Mouse (Mus musculus) gastrocnemius, adult 2 months (tissue): ENCODE data around the gene Frmd8. TPM values are rescaled to one million over a fixed set of nuclear protein-coding genes. Genes with fewer than 3 reads are reported as not detected.
A peak's percentile ranks its signal among the peaks of the same experiment; 100 is the strongest.

Source experiments
- DNase-seq: peaks from one replicate; pipeline ENCODE4 v3.0.0; 2022
- H3K27ac ChIP-seq: fragments of 200-600 bp; 2 replicates; pipeline ENCODE4 v1.8.1; 2022; ENCODE audit warnings: mild to moderate bottlenecking
- H3K4me3 ChIP-seq: fragments of 200-600 bp; 2 replicates; pipeline ENCODE4 v1.8.1; 2022; ENCODE audit warnings: mild to moderate bottlenecking, moderate library complexity
- CTCF ChIP-seq: fragments of 200-600 bp; IDR thresholded peaks from 2 replicates; pipeline ENCODE4 v1.8.1; 2022; ENCODE audit warnings: antibody characterized with exemption, mild to moderate bottlenecking, moderate library complexity
- intact Hi-C: fragments of 180-260 bp; cut with DNase I; formaldehyde crosslinking; loops from one replicate; pipeline ENCODE4 v1.15.1; 2025
- long read RNA-seq, 2 experiments: library from polyadenylated mRNA; stranded (forward); transcript quantifications; one replicate each; pipeline ENCODE4 v2.0.0; 2021
- total RNA-seq, 2 experiments: library from RNA; stranded (reverse); gene quantifications; 2 replicates each; pipeline ENCODE4 v1.2.3; 2021

The Frmd8 gene
- 1 to 10 TPM; 3.4 to 4.0 TPM for total RNA-seq
- long read RNA-seq, experiment 1, full-length matches to known transcripts = 7 of 11 reads
- long read RNA-seq, experiment 1, partial matches to known transcripts = 0 of 11 reads
- long read RNA-seq, experiment 1, other reads (novel, unspliced or antisense) = 4 of 11 reads
- long read RNA-seq, experiment 2, full-length matches to known transcripts = 9 of 15 reads
- long read RNA-seq, experiment 2, partial matches to known transcripts = 1 of 15 reads
- long read RNA-seq, experiment 2, other reads (novel, unspliced or antisense) = 5 of 15 reads

DNA sequence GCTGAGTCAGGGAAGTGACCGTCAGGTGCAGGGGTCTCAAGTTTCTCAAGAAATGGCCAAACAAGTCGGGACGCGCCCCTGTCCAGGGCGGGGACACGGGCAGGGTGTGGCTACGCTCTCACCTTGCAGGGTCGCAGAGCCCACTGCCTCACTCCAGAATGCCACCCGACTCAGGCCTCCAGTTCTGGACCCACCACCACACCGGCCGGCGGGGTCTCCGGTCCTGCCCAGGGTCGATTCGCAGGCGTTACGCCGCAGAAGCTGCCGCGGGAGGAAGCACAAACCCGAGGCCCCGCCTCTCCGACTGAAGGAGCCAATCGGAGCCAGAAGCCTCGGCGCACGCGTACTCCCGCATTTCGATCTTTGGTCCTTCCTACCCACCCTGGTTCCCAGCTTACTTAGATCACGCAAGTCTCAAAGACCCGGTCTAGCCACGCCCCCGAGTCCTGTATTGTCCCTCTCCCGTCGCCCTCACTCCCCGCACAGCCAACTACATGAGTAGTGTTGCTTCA, at the start of gene Frmd8:
TSS of gene Frmd8 (minus strand) at position 306 of the 512 bp plus-strand sequence.
- intact Hi-C loops = no loop called here
- Histone ChIP-seq H3K27ac (peak within 1 kb of the TSS; percentile 94), H3K4me3 (peak within 1 kb of the TSS; percentile 76)
- peak; percentile 95 for DNase-seq
- TF ChIP-seq CTCF = no peak

DNA sequence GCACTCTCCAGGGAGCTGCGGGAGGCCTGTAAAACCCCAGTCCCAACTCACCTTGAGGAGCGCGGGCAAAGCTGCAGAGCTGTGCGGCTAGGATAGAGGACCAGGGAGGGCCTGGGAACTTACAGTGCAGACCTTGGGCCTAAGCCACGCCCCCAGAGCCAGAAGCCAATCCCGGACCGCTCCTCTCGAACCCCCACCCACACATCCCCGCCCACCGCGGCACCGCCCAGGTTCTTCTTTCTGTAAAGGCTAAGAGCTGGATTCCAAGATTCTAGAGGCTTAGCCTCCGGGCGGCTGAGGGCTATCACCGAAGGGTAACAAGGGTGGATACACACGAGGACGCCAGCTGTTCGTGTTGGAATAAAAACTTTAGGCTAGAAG, 49.6 kb upstream of the Frmd8 start, which contains the start of gene Cdc42ep2:
TSS of gene Cdc42ep2 (minus strand) at position 104 of the 381 bp plus-strand sequence.
- TF ChIP-seq CTCF = no peak
- Histone ChIP-seq H3K4me3 (peak within 1 kb of the TSS; percentile 92), H3K27ac (peak within 1 kb of the TSS; percentile 96)
- DNase-seq = peak; percentile 99
- intact Hi-C loops = loop anchor here (1.0 to 5.0 kb wide), 4 partner anchors 16 to 123 kb away; partner anchors contain the start of genes Capn1 and Syvn1

DNA sequence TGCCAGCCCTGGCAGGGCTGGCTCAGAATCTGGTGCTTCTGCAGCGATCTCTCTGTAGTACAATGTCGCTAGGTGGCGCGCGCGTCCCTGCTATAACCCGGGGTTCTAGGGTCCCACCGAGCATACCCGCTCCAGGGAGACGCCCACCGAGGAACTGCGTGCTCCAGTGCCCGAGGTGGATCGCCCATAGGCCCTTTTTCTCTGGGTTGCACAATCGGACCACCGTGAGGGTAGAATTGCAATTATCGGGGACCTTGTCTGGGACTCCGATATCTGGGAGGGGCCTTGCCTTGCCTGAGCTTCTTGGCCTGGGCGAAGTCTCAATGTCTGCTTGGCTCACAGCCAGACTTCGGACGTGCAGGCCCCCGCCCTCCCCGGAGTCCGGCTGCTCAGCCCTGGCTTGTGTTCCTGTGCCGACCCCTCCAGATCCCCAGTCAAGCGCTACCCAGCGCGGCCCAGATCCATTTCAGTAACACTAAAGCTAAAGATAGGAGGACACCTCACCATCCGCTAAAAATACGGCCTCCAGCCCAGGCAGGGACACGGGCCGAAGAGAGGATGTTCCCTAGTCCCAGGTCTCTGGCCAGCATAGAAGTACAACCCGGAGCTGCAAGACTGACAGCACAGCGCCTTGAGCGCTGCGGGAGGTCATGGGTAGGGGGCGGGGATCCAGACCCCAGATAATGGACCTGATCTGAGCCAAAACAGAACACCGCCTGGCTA, 49.1 kb upstream of the Frmd8 start:
- Histone ChIP-seq H3K4me3 (peak overlapping the region; percentile 92), H3K27ac (peak overlapping the region; percentile 96)
- TF ChIP-seq CTCF = peak; percentile 90
- peak; percentile 97 for DNase-seq
- intact Hi-C loops = loop anchor here (1.0 to 5.0 kb wide), 4 partner anchors 17 to 123 kb away; partner anchors contain the start of genes Capn1 and Syvn1

DNA sequence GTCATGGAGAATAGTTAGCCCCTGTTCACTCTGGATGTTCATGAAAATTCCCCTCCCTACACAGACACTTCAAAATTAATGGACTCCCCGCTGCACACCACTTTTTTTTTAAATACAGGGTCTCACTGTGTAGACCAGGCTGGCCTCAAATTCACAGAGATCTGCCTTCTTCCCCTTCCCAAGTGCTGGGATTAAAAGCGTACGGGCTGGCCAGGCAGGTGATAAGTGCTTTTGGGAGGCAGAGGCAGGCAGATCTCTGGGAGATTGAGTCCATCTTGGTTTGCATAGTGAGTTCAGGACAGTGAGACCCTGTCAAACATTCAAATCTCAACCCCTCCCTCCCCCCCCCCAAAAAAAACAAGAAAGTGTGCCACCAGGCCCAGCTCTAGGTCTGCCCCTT, 47.9 kb upstream of the Frmd8 start:
- Histone ChIP-seq H3K27ac (peak overlapping the region; percentile 96), H3K4me3 (peak overlapping the region; percentile 92)
- intact Hi-C loops = loop anchor here (5.0 kb wide), 2 partner anchors 94 to 124 kb away; partner anchors contain the start of genes Capn1 and Syvn1
- no peak for DNase-seq
- TF ChIP-seq CTCF = no peak

DNA sequence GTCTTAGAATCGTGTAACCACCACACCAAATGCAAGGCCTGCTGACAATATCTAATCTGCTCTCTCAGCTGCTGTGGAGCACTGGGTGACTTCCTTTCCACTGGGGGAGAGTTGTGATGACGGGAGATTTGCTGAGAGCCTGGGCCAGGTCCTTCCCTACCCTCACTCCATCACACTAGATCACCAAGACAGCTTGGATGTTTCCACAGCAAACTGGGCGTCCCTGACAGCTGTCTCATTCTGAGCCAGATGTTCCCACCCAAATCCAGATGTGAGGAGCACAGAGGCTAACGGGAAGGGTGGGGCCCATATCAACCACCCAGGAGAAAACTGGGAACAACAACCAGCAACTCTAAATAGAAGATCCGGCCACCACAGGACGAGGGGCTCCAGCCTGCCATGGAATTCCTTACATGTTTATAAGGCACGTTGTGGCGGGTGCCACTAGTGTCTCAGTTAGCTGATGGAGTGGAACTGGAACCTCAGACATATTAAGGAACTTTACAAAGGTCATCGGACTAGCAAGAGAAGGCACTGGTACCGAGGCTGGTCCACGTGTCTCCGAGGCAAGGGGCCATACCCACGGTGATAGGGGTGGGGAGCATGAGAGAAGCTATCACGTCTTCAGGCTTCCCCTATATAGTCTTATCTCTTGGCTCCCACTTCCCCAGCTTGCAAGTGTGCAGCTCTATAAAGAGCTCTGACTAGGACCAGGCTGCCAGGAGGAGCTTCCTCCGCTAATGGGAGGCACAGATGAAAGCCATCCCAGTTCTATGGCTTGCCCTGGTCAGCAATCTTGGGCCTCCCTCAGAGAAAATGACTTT, 47.3 kb upstream of the Frmd8 start:
- H3K4me3 ChIP-seq = peak overlapping the region; percentile 92
- DNase-seq = peak; percentile 65
- TF ChIP-seq CTCF = no peak
- intact Hi-C loops = loop anchor here (5.0 kb wide), 2 partner anchors 95 to 125 kb away; partner anchors contain the start of genes Capn1 and Syvn1
- peak overlapping the region; percentile 96 for H3K27ac ChIP-seq

DNA sequence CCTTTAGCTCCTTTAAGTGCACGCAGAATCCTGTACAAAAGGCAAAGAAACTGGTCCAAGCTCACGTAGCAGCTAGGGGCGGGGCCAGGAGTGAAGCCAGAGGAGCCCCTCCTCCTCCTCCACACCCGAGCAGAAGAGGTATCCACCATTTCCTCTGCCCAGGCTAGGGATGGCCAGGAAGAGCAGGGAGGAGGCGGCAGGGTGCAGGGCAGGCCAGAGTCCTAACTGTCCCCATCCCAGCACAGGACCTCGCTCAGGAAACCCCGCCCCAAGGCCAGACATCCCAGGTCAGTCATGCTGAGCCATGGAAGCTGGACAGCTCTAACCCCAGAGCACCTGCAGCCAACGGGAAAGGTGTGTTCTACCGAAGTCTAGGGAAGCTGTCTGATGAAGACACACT, 46.6 kb upstream of the Frmd8 start:
- peak; percentile 49 for DNase-seq
- intact Hi-C loops = loop anchor here (5.0 kb wide), 2 partner anchors 96 to 126 kb away; partner anchors contain the start of genes Capn1 and Syvn1
- Histone ChIP-seq H3K4me3 (peak overlapping the region; percentile 92), H3K27ac (peak overlapping the region; percentile 96)
- TF ChIP-seq CTCF = no peak

DNA sequence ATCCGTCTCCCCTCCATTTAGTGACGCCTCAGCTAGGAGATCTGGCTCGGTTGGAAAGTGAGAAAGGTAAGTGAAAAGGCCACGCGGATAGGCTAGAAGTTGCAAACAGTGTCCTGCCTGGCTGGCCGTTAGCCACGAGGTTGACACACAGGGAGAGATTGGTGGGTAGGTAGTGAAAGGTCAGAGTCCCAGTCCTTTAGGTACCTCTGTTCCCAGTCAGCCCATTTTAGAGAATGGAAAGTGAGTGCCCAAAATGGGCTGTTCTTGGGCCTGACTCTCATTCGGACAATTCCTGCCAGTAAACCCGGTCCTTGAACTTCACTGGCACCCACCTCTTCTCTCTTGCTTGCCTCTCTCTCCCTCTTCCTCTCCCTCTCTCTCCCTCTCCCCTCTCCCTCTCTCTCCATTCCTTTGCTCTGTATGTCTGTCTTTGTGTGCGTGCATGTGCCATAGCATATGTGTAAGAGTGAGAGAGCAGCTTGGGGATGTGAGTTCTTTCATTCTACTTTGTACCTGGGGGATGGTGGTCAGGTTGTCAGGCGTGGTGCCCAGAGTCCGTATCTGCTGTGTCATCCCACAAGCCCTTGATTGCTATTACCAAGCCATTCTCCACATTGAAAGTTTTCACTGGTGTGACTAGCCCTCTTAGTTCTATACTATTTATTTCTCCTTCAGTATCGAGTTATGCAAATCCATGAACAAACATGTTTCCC, 38.1 kb upstream of the Frmd8 start, which contains the start of gene Dpf2:
TSS of gene Dpf2 (minus strand) at position 4 of the 713 bp plus-strand sequence.
- no peak for TF ChIP-seq CTCF
- Histone ChIP-seq H3K4me3 (peak within 1 kb of the TSS; percentile 95), H3K27ac (peak within 1 kb of the TSS; percentile 95)
- intact Hi-C loops = no loop called here
- DNase-seq = peak; percentile 41

DNA sequence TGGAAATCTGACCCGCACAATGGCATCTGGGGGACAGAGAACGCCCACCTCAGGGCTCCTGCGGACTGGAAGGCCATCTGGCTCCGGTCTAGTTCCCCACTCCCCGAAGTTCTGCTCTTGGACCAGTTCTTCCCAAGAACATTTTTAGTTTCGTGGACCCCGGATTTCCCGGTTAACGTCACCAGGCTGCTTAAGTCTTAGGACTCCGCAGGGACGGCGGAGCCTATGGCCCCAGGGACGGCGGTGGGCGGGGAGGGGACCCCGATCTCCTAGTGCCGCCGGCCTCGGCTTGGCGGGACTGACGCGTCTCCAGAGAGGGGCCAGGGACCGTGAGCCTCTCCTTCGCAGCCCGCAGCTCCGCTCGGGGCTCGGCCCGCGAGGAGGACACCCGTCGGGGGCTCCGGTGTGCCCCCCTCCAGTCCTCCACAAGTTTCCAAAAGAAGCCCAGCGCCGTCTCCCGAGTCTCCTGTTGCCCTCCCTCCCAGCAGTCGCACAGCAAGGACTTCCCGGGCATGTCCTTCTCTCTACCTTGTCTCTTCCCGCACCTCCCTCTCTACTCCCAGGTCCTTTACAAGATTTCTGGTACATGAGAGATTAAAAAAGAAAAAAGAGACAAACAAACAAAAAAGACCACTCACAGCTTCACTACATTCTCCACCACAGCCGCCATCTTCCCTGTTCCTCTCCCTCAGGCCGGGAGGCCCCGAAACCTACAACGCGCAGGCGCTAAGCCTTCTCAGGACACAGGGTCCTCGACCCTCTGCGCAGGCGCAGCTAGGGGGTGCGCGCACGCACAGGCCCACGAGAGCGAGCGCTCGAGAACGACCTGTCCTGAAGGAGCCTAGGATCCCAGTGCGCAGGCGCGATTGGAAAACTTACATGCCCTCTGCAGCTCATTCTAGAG, 37.3 kb upstream of the Frmd8 start:
- TF ChIP-seq CTCF = no peak
- peak; percentile 100 for DNase-seq
- intact Hi-C loops = no loop called here
- Histone ChIP-seq H3K27ac (peak overlapping the region; percentile 95), H3K4me3 (peak overlapping the region; percentile 95)

DNA sequence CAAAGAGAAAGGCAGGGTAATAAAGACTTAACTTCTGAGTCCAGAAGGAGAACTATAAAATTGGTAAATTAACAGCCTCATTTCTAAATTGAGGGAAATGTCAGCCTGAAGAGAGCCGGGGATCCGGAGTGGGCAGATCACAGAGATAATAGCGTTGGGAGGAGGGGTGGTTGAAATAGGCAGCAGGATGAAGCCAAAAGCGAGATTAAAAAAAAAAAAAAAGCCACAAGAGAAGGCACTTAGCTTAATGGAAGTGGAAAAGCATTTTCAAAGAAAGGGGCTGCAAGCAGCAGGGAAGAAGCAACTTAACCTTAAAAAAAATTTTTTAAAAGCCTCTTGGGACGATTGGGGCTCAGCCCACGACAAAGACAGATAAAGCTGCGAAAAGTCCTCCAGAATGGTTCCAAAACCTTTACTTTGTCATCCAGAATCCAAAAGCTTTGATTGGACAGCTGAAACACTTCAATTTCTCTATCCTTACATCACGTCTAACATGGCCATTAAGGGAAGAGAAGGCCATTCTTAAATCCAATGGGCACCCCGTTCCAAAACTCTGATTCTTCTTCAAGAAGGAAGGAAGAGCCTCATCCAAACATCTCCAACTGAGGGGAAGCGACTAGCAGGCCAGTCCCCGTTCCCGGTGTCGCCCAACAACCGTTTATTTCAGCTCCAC, 36.5 kb upstream of the Frmd8 start:
- TF ChIP-seq CTCF = no peak
- peak overlapping the region; percentile 95 for H3K4me3 ChIP-seq
- intact Hi-C loops = no loop called here

DNA sequence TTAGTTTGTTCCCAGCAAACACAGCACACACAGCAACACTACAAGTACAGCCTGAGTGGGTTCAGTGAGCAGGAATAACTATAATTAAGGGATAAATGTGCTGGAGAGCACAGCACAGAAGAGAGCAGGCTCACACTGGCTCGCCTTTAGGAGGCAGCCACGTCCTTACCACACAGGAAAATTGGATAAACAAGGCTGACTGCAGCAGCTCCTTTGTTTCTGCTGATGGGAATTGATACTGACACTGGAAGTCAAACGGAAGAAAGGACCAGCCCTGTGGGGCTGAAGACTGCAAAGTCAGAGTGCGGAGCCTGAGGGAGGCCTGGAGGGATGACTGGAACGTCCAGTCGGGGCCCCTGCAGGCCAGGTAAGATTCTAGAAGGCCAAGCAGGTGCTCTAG, 35.1 kb upstream of the Frmd8 start:
- peak overlapping the region; percentile 95 for H3K4me3 ChIP-seq
- intact Hi-C loops = no loop called here
- TF ChIP-seq CTCF = no peak
- DNase-seq = no peak
- H3K27ac ChIP-seq = no peak overlapping the region

More for the DNA sequence above, 36.5 kb upstream of the Frmd8 start:
- H3K27ac ChIP-seq = peak overlapping the region; percentile 95
- DNase-seq = no peak
